Mouse (Mus musculus) gastrocnemius, postnatal 25 days (tissue): ENCODE results near the gene Fyb. TPM values are rescaled to one million over a fixed set of nuclear protein-coding genes. Genes with fewer than 3 reads are reported as not detected.
A peak's percentile ranks its signal among the peaks of the same experiment; 100 is the strongest.
"Not testable (repeated sequence)": the region's sequence is repeated elsewhere in the genome, so short reads cannot be mapped to it uniquely, and the experiment has no call there.

Experiments used
- DNase-seq: peaks from one replicate; pipeline ENCODE4 v3.0.0; 2022
- total RNA-seq, 2 experiments: library from RNA; stranded (reverse); gene quantifications; 1 replicate in 1 of 2; 2 replicates in 1 of 2; pipeline ENCODE4 v1.2.3; 2021

The Fyb gene
- total RNA-seq, 2 experiments from 2014 or later, result 1.6 to 2.9 TPM

DNA sequence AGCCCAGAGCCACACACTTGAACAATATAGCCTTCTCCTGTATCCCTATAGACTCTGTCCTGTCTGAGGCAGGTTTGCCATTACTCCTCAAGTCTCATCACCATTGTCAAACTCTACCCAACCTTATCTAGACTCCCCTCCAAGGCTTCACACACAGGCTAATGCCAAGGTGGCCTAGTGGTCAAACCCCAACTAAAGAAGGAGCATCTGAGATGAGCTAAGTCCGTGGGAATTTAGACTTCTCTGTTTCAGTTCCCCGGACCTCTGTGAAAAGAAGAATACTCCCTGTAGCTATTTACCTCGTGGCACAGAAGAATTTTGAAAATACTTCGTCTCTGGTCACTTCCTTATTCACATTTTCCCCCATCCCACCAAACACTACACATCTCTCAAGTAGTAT lies 39.5 kb downstream of the Fyb start:
- no peak for DNase-seq

DNA sequence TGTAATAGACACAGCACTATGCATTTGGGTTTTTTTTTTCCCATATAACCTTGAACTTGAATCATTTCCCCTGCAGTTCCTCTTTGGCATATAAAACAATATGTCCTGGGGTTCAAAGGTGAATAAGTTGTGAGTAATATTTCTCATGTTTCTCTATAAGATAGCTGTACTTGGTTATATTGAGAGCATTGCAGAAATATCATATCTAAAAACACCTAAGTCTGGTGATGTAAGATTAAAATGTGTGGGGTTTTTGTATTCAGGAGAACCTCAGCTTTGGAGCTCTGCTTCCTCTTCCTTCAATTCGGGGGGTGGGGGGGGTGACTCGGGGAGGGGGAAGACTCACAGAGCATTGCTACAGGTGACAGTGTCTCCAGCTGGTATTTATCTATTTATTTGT lies 40.0 kb downstream of the Fyb start:
- DNase-seq, result no peak

DNA sequence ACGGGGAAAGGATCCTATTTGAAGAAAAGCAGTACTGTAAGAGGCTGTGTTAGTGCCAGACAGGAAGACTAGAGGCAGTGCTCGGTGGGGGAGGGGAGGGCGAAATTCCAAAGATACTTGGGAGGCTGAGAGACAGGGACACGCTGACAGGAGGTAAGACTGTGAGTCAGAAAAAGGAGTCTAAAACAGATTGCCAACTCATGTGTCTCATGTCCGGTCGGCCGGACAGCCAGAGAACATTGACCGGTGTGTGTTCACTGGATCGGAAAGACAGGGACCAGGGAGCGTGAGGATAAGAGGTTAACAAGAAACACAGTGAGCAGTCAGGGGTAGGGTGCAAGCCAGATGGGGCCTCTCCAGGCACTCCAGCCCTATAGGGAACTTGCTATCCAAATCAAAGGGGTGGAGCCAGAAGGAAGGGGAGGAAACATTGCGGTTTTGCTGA lies 42.3 kb downstream of the Fyb start:
- DNase-seq, result peak; percentile 30

DNA sequence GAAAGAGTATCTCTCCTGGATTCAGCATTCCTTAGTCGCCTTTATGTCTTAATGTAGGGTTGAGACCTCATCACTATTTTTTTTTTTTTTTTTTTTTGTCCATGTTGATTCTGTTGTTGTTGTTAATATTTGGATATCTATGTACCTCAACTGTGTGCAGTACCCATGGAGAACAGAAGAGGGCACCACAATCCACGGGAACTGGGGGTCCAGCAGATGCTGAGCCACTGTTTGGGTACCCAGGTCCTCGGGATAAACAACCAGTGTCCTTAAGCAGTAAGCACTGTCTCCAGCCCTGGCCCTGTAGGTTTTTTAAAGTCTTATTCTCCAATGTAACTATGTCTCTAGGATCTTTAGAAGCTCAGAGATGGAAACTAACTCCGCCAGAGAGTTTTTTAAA lies 43.2 kb downstream of the Fyb start:
- no peak for DNase-seq

DNA sequence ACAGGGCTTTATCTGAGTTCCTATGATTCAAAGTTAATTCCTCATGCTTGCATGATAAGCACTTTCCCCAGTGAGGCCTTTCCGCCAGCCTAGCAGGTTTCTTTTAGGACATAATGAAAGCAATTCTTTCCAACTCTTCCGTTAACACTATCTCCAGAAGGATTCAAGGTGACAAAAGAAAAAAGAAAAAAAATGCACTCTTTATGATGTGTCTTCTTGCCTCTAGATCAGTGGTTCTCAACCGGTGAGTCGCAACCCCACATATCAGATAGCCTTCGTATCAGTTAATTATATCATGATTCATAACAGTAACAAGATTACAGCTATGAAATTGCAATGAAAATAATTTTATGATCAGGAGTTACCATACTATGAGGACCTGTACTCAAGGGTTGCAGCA lies 45.3 kb downstream of the Fyb start:
- DNase-seq, result no peak

DNA sequence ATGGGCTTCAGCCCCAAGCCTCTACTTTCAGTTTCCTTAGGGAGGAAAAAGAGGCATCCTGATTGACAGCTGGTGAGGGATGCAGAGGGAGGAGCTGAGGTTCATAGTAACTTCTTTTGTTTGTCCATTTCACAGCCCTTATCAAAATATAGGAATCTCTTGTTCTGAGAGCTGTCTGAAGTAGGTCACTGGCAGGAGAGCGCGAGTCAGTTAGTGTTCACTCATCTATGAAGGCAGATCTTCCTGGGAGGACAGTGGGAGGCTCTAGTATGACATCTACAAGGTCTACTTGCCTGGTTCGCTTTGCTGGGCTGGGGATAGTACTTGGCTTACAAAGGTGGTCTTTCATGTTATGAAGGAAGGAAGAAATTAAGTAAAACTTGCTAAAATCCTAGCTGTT lies 46.0 kb downstream of the Fyb start:
- no peak for DNase-seq

DNA sequence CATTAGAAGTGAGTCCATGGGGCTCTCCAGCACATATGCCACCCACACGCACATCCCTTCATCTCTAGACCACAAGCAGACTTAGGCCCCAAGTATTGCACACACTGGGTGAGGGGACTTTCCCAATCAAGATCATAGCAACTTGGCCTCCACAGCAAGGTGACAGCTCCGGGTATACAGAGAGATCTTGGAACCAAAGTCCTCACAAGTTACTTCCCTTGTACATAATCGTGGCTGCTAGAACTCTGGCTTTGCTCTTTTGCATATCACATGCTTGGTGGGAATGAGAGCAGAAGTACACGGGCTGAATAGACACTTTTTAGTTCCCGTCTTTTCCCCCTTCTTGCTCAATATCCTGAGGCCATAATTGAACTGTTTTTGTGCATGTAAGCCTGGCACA lies 46.4 kb downstream of the Fyb start:
- no peak for DNase-seq

DNA sequence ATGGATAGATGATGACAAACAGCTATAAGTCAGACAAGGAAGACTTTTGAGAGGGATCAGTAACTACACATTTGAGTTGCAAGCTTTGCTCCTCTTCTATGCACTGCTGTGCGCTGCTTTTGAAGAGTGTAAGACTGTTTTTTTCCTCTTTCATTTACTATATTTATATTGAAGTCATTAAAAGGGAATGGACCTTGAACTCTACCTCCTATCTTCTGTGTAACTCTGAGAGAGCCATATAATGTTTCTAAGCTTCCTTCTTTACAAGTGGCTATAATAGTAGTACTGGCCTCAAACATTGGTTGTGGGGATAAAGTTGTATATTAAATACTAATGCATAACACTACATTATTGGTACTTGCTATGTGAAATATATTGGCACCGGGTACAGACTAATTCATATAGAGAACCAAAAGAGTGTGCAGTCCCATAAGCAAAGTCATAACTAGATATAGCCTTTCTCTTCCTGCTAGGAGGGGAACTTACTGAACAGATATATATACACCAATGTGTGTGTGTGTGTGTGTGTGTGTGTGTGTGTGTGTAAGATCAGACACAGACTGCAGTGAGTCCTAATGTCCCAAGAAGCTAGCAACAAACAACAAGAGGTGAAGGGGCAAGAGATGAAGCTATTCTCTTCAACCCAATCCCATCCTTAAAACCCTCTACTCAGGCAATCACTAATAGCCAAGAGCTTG lies 47.7 kb downstream of the Fyb start:
- DNase-seq, result no peak

DNA sequence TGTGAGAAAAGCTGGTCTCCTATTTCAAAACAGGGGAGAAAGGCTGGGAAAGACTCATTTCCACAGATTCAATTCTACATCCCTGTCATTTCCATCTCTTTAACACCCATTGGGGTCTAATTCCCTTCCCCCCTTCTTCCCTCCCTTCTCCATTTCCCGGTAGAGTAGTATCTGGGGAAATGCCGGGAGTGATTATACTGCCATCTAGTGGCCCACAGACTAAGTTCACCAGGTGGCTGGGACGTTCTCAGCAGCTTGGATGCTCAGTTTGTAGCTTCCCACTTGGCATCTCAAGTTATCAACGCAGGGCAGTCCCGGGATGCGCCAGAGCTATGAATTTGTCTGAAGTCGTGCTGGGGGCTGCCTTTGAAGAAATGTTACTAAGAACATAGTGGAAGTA lies 48.2 kb downstream of the Fyb start:
- peak; percentile 29 for DNase-seq

DNA sequence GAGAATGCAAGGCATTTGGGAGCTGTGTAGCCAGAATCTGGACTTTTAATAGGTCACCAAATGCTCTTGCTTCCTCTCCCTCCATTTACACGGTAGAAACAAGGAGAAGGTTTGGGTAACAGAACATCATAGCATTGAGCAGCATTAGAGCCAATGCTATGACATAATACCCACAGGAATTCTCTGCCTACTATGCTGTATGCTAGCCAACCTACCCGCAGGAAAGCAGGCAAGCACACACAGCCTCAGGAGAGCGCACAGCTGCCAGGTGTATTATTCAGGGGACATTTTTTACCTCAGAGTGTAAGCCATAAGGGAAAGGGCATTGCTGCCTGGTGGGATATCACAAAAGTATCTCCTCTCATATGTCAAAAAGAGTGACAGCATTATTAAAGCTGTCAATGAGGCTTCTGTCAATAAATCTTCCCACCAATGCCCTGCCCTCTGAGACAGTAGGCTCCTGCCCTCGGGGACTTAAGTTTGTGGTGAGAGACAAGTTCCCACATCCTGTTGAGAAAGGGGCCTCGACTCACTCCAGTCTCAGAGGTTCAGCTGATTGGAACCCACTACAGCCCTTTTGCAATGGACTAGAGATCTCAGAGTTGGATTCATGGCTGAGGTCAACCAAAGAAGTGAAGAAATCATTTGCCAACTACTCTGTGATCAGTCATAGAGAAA lies 51.8 kb downstream of the Fyb start:
- no peak for DNase-seq

DNA sequence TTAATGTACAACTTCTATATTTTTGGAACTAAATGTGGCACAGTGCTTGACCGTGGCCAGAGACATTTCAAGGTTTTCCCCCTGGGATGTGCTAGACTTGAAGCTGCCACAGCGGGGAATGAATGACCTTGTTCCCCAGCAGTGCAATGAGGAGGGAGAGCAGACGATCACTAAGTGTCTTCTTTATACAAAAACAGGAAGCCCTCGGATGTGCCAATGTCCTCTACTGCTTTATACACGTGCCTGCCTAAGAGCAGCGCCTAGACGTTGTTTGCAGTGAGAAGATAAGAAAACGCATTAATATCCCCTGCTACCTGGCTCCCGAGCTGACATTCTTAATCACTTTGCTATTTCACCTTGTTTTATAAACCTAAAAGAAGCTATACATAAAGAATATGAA lies 55.3 kb downstream of the Fyb start:
- DNase-seq, result no peak

DNA sequence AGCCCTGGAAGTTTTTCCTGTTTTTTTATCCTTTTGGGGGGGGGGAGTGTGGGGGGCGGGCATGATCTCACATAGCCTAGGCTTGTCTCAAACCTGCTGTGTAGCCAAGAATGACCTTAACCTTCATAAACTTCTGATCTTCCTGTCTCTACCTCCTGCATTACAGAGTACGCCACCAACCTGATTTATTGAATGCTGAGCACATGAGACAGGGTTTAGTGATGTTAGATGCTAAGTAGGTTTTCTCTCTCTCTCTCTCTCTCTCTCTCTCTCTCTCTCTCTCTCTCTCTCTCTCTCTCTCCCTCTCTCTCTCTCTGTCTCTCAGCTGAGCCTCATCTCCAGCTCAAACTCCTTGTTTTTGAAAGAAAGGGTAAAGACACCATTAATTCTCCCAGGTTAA lies 56.0 kb downstream of the Fyb start:
- DNase-seq, result no peak

DNA sequence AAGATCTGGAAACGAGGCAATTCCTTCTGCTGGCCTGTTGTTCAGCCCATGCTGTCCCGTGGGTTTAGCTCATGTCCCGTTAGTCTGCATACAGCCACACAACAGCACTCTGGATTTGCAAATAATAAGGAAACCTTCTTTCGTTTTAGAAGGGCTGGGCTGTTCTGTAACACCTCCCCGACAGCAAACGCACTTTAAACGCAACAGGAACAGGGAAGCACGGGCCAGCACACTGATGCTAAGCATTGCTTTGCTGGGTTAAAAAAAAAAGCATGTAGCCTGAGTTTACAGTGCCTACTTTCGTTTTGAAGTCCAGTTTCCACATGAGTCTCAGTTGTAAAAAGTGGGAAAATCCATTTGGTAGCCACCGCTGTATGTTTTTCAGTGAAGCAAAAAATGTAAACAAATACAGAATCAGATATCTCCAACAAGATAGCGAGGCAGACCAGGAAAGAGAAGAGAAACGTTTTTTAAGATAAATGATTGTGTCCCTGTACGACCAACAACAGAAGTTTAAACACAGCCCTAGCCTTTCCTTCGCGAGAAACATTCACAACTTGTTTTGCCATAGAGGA lies 56.6 kb downstream of the Fyb start:
- no peak for DNase-seq

DNA sequence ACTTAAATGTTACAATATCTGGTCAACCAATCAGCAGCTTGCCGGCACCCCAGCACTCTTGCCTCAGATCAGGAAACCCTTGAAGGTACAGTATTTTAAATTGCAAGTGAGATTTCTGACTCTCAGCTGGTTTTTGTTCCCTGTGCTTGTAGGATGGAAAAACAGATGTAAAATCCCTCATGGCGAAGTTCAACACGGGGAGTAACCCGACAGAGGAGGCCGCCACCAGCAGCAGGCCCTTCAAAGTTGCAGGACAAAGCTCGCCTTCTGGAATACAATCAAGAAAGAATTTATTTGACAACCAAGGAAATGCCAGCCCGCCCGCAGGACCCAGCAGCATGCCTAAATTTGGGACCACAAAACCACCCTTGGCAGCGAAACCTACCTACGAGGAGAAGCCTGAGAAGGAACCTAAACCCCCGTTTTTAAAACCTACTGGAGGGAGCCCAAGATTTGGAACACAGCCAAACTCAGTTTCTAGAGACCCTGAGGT lies 57.2 kb downstream of the Fyb start:
- no peak for DNase-seq

DNA sequence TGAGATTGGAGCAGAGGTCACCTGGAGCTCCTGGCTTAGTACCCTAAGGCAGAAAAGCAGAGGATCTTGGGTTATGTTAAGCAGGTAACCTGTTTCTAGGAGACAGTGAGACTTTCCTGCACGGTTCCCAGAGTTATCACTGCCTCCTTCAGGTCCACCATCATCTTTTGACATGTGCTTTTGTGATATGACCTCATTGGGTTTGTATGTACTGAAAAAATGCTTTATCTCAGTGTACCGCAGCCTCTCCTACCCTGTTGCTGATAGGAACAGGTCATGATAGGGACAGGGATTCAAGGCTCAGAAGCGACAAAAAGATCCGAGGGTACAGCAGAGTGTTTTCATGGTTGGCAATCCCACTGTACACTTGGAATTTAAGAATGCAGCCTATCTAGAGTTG lies 62.0 kb downstream of the Fyb start:
- no peak for DNase-seq

DNA sequence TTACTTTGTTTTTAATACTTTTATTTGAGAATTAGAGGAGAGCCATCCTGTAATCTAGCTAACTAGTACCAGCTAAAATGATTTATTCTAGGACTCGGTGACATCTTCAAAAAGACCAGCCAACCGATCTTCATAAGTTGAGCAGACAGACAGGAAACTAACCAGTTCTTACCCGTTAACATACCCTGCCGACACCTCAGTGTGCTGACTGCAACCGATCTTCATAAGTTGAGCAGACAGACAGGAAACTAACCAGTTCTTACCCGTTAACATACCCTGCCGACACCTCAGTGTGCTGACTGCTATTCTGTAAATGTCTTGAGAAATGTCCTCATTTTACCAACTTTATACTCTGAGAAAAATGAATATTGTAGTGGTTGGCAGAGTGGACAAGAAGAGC lies 63.7 kb downstream of the Fyb start:
- DNase-seq, result not testable (repeated sequence)

DNA sequence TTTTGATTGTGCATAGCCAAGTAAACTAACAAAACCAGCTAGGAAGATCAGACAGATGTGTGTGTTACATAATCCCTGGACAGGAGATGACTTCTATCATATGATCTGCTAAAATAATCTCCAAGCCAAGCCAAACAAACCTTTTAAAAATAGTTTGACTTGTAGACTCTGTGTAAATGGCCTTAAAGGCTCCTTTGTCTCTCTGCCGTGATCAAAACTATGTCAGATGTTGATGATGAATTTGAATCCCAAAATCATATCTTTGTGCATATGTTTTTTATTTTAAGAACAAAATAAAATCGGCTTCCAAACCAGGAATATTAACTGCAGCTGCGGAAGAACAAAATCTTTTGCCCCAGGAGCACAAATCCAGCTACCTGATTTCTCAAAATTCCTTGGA lies 64.9 kb downstream of the Fyb start:
- DNase-seq, result no peak

DNA sequence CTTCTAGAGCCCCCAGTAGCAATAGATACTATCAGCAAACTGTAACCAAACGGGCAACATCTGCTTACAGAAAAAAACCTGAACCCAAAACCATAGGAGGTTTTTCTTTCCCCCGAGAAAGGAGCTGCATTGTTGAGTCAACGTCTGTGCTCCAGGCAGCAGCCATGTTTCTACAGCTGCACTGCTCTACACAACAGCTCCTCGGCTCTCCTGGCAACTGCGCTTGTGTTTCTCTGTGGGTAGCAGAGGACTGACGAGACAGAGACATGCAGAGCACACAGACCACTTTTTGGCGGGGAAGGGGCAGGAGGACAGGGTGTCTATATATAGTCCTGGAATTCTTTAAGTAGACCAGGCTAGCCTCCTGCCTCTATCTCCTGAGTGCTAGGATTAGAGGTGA lies 65.5 kb downstream of the Fyb start:
- no peak for DNase-seq

DNA sequence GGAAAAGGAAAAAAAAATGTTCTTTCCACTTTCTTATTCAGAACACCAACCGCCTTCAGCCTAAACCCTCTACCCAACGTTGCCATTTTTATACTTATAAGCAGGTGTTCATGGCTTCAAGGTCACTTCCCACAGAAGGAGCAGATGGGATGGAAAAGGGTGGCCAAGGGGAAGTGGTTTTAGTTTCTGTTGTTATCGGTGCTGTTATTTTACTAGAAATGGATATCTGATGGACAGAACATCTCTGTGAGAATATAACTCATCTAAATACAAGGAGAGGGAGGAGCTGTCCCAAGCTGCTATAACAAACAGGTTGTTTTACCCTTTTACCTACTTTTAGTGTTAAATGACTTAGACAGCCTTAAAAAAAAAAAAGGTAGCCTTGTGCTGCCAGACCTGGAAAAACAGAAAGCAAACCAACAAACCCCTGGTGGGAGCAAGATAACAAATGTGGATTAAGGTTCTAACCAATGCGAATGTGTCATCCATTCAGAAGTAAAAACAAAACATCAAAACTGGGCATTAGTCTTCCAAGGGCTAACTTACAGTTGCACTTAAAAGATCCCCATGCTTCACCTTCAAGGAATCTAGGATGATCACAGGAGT lies 68.3 kb downstream of the Fyb start:
- DNase-seq, result no peak

DNA sequence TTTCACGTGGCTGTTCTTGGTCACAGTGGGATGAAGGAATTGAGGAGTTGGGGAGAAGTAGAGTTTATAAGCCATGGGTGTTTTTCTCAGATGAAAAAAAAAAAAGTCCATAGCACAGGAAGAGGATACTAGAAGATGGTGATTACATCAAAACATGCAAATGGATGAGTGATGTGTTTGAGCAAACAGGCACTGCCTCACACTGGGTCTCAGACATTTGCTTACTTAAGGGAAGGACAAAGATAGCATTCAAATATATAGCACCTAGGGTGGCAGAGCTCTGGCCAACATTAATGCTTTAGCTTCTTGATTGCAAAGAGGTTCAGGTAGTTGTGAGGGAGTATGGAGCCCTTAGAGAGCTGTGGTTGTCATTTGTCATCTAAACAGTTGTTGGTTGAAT lies 68.9 kb downstream of the Fyb start:
- DNase-seq, result no peak

DNA sequence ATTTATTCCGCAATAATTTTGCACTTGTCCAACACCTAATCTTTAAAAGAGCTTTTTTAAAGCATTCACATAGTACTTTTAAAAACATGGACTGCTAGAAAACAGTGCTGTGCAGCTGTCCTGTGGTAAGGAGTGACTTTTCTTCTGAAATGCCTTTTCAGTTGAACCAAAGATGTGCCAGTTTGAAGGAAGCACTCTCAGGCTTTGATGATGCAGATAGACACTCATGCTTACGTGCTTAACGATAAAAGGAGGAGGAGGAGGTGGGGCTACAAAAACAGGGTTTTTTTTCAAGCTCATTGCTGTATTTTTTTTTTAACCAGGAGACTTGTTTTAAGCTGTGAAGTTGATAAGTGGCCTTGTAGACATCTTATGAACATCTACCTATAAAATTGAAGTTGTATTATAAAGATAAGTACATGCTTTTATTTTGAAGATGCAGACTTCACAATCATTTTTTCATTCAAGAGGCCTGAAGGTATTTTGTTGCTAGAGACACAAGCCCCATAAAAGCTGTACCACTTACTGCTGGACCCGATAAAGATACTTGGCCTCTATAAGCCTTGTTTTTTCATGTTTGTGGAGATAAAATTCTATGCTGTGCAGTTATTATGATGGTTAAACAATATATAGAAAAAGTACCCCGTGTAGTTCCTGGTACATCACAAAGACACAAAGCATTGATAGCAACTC lies 70.1 kb downstream of the Fyb start:
- DNase-seq, result no peak

DNA sequence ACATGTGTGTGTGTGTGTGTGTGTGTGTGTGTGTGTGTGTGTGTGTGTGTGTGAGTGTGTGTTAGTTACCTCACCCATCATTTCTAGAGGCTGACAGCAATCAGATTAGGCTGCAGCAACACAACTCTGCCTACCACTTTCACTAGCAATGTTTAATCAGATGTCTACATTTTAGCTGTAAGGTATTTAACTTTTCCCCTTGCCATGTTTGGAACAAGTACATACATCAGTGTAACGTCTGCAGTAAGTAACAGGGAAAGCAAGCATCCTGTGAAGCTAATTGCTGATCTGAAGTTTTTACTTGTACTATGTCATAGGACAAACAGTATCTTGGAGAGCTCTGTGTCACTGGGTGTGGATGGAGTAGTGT lies 70.6 kb downstream of the Fyb start:
- DNase-seq, result no peak

DNA sequence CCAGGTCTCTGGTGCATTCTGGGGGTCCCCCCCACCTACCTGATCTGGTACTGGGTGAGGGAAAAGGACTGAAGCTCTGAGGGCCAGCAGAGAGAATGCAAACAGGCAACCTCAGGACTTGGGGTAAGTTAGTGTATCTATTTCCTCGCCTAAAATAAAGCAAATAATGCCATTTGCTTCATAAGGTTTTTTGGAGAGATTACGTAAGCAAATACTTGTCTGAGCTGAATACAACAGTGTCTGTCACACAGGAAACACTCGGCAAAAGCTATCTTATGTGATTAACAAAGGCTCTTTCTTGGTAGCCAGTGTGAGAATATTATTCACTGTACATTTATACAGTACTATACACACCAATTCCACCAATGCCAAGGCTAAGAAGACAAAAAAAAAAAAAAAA lies 76.0 kb downstream of the Fyb start:
- DNase-seq, result no peak
